Mouse (Mus musculus) embryo, embryonic 11.5 days (tissue): Measurements from ENCODE around the gene Pck2.
A peak's percentile ranks its signal among the peaks of the same experiment; 100 is the strongest.

ENCODE experiments used
- DNase-seq: peaks from one replicate; pipeline ENCODE4 v3.0.0-alpha.2; 2012; ENCODE audit warnings: low read depth, low spot score

Gene Pck2

DNA sequence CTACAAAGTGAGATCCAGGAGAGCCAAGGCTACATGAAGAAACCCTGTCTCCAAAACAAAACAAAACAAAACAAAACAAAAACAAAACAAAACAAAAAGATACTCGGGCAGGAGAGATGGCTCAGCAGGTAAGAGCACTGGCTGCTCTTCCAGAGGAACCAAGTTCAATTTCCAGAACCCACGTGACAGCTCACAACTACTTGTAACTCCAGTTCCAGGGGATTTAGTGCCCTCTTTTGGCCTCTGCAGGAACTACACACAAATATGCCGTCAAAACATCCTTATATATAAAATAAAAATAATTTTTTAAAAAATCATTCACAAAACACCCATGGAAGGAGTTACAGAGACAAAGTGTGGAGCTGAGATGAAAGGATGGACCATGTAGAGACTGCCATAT lies 12.1 kb upstream of the Pck2 start:
- DNase-seq: no peak

DNA sequence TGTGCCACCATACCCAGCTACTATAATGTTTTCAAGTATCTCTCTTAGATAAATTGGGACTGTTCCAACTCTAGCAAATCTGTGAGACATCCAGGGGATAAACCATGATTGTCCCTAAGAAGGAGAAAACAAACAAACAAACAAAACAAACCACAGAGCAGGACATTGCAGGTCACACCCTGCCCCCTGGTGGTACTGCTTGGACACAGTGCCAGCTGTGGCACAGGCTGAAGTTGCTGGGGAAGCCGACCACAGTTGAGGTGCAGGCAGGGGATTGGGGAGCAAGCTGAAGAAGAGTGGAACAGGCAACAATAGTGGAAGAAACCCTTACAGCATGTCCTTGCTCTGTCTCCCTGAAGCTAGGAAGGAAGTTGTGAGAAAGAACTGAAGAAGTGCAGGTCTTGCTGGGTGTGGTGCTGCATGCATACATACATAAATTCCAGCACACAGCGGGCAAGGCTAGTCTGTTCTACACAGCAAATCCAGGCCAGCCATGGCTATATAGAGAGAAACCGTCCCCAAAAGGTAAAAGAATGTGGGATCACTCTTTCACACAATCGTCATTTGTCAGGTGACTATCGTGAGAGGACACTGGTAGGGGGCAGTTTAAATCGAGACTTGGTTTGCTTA lies 3.8 kb upstream of the Pck2 start:
- no peak for DNase-seq

- DNase-seq: no peak
Measured at GRCm38 (mm10) chr14:55540787-55541321, 788 bp downstream of the Pck2 start.

- no peak for DNase-seq
Measured at GRCm38 (mm10) chr14:55542268-55542667, 2.2 kb downstream of the Pck2 start.

DNA sequence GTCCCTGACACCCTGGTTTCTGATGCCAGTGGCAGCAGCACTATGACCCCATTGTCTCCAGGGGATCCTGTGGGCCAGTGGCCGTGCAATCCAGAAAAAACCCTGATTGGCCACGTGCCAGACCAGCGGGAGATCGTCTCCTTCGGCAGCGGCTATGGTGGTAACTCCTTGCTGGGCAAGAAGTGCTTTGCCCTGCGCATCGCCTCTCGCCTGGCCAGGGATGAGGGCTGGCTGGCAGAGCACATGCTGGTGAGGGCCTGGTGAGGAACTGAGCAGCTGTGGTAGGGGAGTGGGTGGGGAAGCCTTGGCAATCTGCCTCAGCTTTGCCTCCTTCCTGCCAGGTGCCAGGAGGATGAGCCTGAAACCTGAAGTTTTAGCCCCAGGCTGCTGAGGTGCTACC lies 4.3 kb downstream of the Pck2 start:
- no peak for DNase-seq

- DNase-seq: no peak
Measured at GRCm38 (mm10) chr14:55550191-55550590, 10.1 kb downstream of the Pck2 start.

GRCm38 (mm10) chr14:55551347-55551746 lies 11.3 kb downstream of the Pck2 start:
- DNase-seq: no peak

DNA sequence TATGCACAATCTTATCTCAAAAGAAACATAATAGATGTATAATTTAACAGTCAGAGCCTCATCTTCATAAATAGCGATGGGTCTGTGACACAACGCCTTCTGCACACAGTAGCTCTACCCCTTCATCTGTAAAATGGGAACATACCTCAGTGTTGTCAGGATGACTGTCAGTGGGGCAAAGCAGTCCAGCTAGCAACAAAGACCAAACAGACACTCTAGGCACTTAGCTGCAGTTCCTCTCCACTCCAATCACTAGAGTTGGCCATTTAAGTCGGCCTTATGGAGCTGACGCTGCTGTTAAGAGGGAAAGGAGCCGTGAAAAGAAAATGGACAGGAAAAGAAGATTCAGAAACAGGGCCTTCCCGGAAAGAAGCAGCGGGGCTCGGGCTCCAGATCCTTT lies 11.7 kb downstream of the Pck2 start:
- DNase-seq: no peak

GRCm38 (mm10) chr14:55554635-55555034 lies 14.6 kb downstream of the Pck2 start:
- DNase-seq: no peak

DNA sequence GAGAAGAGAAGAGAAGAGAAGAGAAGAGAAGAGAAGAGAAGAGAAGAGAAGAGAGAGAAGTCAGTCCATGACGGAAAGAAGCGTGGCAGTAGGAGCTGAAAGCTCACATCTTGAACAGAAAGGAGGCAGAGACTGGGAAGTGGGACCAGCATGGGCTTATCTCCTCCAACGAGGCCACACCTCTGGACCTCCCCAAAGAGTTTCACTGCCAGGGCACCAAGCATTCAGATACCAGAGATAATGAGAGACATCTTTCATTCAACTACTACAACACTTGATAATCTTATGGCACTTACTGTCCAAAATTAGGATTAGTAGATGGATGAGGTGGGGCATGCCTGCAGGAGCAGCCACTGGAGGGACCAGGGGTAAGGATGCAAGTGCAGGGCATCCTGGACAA lies 15.7 kb downstream of the Pck2 start:
- DNase-seq: no peak

DNA sequence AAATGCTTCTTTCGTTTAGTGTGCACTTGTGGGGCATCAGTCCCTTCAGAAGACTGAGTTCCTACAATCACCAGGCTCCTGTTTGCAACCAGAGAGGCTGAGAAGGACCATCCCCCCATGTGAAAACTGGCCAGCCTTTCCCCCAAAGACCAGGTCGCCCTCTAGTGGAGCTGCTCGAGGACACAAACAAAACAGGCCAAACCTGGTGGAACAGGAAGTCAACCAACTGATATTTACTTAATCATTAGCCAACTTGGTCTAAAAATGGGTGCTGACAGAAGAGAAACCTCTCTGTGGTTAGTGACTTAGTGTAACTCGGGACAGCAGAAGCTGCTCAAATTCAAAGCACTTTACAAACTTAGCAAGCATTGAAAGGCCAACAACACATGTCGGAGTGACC lies 16.9 kb downstream of the Pck2 start:
- DNase-seq: no peak

GRCm38 (mm10) chr14:55557587-55557986 lies 17.5 kb downstream of the Pck2 start:
- no peak for DNase-seq

- no peak for DNase-seq
Measured at GRCm38 (mm10) chr14:55558740-55559448, 18.8 kb downstream of the Pck2 start.

GRCm38 (mm10) chr14:55559799-55560201 lies 19.7 kb downstream of the Pck2 start, which contains the start of gene Dcaf11:
Gene Dcaf11 (plus strand): TSS chr14:55560006.
- DNase-seq: peak; percentile 89

- peak; percentile 97 for DNase-seq
Measured at GRCm38 (mm10) chr14:55560202-55561073, 20.4 kb downstream of the Pck2 start, which contains the start of gene A730061H03Rik. Gene A730061H03Rik (minus strand): TSS chr14:55560406.

GRCm38 (mm10) chr14:55561860-55562259 lies 21.8 kb downstream of the Pck2 start:
- DNase-seq: no peak

- no peak for DNase-seq
Measured at GRCm38 (mm10) chr14:55563249-55563648, 23.2 kb downstream of the Pck2 start.

DNA sequence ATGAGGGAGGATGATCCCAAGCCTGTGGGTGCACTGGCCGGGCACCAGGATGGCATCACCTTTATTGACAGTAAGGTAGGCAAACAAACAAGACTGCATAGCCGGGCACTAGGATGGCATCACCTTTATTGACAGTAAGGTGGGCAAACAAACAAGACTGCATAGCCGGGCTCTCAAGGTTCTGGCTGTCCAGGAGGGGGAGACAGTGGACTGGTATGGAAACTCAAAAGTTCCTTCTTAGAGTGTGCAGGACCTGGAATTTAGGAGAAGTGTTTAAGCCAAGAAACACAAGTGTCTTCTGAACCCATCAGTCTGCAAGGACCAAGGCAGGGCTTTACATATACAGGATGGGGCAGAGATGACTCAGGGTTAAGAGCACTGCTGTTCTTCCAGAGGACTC lies 25.7 kb downstream of the Pck2 start:
- no peak for DNase-seq

- no peak for DNase-seq
Measured at GRCm38 (mm10) chr14:55567496-55567895, 27.4 kb downstream of the Pck2 start.

GRCm38 (mm10) chr14:55570588-55570987 lies 30.5 kb downstream of the Pck2 start:
- no peak for DNase-seq

DNA sequence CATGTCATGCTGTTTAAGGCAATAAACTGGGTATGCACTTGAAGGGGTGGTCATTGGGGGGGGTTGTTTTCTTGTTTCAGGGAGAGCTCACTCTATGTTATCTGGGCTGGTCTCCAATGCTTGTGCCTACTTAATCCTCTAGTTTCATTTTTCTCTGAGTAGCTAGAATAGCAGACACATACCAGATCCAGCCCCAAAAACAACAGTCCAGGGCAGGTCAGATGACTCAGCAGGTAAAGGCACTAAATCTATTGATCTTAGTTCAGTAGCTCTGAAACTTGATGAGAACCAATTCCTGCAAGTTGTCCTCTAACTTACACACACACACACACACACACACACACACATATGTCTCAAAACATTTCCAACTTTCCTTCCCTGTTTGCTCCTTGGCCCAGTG lies 31.7 kb downstream of the Pck2 start:
- DNase-seq: no peak

- no peak for DNase-seq
Measured at GRCm38 (mm10) chr14:55575302-55575701, 35.2 kb downstream of the Pck2 start, which contains the start of gene Fitm1. Gene Fitm1 (plus strand): TSS chr14:55575617.
